Mouse (Mus musculus) yolk sac, embryonic 10.5 days (tissue): ENCODE data around the gene Tbx1.
A peak's percentile ranks its signal among the peaks of the same experiment; 100 is the strongest.

Experiments
- DNase-seq: peaks from one replicate; pipeline ENCODE4 v3.0.0-alpha.2; 2017; ENCODE audit warnings: low spot score

Tbx1 gene

DNA sequence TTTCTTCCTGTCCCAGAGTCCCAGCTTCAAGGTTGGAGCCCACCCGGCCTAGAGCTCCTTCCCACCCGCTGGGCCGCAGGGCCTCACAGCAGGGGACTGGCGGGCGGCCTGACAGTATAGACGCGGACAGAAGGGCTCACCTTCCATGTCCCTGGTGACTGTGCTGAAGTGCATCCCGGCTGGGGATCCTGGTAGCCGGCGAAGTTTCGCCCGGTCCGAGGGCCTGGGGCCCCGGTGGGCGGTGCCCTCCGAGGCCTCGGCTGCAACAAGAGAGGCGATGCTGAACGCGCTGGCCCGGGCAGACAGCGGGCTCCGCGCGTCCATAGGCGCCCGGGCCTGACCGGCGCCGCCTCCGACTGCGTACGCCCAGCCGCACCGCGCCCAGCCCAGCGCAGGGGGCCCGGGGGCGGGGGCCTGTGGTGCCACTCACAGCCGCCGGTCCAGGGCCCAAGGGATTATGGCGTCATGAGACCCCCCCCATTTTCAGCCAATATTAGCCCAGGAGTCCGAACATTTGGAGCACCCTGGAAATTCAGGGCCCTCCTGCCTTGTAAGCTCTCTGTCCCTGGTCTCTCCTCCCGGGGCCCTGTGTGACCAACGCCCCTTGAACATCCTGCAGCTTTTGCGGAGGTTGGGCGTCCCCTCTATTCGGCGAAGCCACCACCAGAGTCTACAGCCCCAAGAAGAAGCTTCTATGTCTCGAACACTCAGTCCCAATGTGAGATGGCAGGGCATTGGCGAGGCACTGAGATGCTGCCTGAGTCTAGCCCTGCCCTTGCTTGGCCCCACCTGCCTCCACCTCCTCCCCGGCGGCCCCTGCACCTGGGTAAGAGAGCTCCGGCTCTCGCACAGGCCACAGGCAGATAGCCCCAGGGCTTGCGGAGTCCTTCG, 2.4 kb downstream of the Tbx1 start:
- DNase-seq, result no peak

- DNase-seq, result no peak
These were observed 3.4 kb downstream of the Tbx1 start for GRCm38 (mm10) chr16:18586906-18587546.

DNA sequence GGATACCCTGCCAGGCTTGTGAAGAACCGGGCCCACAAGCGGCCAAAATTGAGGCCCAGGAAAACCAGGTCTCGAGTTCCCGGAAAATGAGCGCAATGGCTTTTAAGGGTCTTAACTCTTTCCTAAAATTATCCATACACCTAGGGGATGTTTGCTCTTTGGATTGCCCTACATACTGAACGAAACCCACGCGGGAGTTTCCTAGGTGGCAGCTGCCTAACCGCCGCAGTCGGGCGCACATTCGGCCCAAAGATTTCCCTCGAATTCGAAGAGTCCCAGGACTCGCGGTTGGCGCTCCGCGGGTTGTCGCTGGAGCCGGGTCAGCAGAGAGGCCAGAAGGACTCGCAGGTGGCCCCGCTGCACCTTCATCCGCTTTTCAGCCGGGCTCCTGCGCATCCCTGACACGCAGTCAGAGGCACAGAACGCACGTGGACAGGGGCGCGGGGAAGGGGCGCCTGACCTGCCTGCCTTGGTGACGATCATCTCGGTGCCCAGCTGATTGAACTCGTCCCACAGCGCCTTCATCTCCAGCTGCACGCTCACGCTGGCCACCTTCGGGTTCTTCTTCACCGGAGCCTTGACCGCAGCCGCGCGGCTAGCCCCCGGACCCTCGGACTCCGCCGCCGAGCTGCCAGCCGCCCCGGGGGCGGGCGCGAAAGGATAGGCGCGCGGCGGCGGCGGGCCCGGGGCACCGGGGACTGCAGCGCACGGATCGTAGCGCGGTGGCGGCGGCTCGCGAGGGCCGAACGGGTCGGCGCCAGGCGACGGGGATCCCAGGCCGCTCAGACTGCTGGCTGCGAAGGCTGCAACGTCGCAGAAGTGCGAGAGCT, 4.2 kb downstream of the Tbx1 start:
- no peak for DNase-seq

- DNase-seq, result no peak
These were observed 4.8 kb downstream of the Tbx1 start for GRCm38 (mm10) chr16:18585676-18586075.

DNA sequence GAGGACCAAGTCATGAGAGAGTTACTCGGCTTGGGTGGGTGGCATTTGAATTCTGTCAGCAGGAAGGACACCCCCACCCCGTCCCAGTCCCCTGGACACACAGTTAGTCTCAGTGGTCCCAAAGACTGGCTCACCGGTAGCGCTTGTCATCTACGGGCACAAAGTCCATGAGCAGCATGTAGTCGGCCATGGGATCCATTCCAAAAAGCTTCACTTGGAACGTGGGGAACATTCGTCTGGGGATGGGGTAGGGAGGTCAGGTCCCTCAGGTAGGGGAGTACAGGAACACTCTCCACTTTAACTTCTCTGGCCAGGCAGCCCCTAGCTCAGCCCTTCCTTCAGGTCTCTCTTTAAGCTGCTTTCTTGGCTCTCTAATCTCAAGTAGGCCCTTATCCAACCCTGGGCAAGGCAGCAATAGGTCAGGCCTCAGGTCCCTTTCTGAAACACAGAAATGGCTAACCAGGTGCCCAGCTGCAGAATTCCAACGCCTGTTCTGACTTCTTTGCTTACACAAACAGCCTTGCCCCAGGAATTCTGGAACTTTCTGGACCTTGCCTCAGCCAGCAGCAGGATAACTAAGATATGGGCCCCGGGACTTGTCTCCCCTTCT, 5.5 kb downstream of the Tbx1 start:
- no peak for DNase-seq

DNA sequence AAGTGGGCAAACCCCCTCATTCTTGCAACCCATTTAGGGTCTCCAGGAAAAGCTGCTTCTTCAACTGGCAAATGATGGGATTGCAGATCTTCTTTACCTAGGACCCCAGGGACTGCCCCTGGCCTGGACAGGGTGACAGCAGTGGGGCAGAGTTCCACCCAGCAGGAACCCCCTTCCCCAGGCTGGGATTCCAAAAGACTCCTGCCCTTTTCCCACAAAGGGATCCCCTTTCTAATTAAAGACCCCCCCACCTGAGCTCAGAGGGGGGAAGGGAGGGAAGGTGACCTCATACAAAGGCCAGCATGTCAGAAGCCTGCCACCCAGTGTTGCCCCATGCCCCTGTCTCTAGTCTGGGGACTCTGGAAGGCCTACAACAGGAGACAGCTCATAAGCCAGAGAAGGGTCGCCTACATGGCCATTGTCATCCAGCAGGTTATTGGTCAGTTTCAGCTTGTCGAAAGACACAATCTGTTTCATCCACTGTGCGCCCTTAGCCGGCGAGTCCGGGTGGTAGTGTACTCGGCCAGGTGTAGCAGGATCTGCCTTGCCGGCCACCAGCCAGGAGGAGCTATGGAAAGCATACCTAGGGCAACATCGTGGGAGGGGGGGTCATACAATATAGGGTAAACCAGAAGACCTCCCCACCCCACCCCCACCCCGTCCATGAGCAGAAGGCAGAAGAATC, 6.7 kb downstream of the Tbx1 start:
- no peak for DNase-seq

- DNase-seq, result no peak
These were observed 7.3 kb downstream of the Tbx1 start for GRCm38 (mm10) chr16:18583169-18583568.

DNA sequence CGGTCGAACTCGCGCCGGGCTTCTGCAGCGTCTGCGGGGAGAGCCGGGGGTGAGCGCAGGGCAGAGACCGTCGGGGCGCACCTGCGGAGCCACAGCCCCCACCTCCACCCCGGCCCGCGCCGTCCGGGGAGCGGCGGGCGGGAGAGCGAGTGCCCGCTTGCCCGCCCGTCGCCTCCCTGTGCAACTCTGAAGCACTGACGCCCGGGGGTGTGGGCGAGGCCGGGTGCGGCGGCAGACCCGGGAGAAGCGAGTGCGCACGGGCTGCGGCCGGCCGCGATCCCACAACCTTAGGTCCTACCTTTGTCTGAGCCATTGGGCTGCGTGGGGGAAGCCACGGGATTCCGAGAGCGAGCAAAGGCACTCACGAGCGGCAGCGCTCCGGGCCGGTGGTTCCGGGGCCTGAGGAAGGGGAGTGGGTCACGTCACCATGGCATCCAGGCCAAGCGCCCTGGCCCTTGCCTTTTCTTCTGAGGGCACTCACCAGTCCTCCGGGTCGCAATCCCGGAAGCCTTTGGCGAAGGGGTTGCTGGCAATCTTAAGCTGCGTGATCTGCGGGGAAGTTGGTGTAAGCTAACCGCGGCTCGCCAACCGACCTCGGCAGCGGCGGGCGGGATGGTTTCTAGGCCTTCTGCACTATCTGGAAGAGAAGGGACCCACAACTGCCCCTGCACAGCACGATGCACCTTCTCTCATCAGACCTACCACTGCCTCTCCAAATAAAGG, 7.9 kb downstream of the Tbx1 start:
- no peak for DNase-seq

DNA sequence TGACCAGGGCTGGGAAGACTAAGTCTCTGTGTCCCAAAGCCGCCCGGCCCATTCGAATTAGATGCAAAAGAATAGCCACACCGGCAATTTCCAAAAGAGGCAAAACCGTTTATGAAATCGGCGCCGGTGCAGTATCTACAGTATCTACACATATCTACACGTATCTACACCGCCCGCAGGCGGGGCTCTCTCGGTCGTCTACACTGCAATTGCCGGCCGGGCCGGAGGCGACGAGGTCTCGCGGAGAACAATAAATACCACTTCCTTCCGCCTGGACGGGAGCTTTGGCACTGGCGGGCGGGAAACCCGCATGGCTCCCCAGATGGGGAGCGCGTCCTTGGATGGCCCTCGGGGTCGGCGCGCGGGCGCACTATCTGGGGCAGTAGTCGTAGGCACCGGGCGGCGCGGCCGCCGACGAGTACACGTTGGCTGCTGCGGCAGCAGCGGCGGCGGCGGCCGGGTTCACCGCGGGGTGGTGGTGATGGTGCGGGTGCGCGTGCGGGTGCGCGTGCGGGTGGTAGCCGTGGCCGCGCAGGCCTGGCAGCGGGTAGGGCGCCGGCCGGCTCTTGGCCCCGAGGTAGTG, 8.8 kb downstream of the Tbx1 start:
- no peak for DNase-seq

- DNase-seq, result no peak
These were observed 9.3 kb downstream of the Tbx1 start for GRCm38 (mm10) chr16:18581050-18581622.

- DNase-seq, result no peak
These were observed 10.1 kb downstream of the Tbx1 start for GRCm38 (mm10) chr16:18580389-18580788.

DNA sequence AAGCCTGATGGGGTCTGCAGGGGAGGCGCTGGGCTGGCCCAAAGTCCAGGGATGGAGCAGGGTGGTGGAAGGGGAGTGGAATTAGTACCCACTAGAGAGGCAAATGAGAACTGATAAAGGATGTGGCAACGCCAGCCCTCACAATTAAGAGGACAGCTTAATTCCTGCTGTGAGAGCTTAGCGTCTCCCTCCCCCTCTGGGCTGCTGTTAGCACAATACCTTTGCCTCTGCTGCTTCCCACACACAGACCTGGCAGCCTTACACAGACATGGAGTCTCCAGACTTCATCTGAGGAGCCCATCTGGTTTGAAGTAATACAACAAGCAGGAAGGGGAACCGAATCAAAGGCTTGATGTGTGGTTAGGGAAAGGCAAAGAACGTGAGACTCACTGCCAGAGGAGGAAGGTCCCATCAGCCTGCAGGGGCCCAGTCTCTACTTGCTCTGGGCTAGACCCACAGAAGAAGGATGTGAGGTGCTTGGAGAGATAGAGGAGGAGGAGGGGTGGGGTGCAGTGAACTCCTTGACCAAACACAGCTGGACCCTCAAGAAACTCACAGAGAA, 12.8 kb downstream of the Tbx1 start:
- DNase-seq, result no peak

DNA sequence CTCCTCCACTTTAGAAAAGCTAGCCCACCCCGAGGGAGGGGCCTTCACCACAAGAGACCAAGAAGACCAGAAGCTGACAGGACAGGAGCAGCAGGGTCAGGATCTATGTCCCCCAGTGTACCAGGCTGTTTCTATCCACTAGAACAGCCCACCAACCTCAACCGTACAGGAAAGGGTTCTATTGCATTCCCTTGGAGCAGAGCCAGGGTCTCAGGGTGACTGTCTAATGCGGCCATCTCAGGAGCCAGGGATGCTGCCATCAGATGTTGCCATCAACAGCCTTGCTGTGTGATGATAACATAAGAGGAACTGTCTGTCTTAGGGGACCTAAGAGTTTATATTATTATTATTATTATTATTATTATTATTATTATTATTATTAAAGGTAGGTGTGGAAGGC, 13.4 kb downstream of the Tbx1 start:
- no peak for DNase-seq

GRCm38 (mm10) chr16:18574196-18574595, 16.3 kb downstream of the Tbx1 start:
- no peak for DNase-seq

DNA sequence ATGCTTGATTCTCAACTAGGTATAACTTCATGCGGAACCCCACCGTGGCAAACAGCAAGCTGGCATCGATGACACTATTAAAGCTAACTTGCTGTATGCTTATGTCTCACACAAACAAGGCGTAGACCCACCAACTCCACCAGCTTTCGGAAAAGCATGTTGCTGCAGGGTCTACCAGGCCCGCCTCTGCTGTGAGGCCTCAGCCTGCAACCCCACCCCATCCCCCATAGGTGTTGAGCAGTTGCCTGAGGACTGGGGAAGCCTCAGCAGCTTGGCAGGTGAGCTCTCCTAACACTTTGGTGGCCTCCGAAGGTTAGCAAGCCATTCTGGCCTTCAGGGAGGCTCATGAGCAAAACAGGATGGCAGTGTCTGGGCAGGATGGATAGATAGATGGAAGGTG, 21.9 kb downstream of the Tbx1 start:
- DNase-seq, result no peak

- no peak for DNase-seq
These were observed 26.0 kb downstream of the Tbx1 start for GRCm38 (mm10) chr16:18564472-18564871.

GRCm38 (mm10) chr16:18556461-18556860, 34.0 kb downstream of the Tbx1 start:
- no peak for DNase-seq

GRCm38 (mm10) chr16:18555235-18555935, 35.1 kb downstream of the Tbx1 start:
- DNase-seq, result peak; percentile 42

DNA sequence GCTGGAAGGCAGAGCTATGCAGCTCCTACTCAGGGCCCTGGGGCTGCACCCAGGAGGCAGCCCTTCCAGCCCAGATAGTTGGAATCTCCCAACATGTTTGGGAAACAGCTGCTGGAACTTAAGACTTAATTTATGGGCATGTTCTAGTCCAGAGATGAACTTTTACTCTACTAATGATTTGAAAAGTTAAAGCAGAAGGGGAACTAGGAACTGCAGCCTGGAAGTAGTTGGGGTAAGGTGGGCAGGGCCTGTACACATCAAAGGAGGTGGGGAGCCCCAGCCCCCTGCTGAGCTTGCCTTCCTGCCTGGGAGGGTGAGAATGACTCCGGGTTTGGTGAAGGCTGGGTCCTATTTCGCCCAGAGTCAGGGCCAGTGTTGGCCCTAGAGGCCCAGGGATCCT, 35.8 kb downstream of the Tbx1 start:
- DNase-seq, result no peak
